Mouse (Mus musculus): Measurements from ENCODE around the gene Uso1.

GRCm38 (mm10) chr5:92219826-92220225, 82.1 kb downstream of the Uso1 start:
- TF ChIP-seq POLR2A (IDR thresholded peaks at IDR 0.05; ENCODE audit: control insufficient read depth, low read depth, low read length) (no peak), CTCF (IDR thresholded peaks at IDR 0.05; ENCODE audit: control insufficient read depth, insufficient read depth, insufficient replicate concordance, low read depth, low read length) (no peak)
